Mouse (Mus musculus): ENCODE measurements around the gene Rtn3. TPM values are rescaled to one million over a fixed set of nuclear protein-coding genes. Genes with fewer than 3 reads are reported as not detected.
"Not testable (repeated sequence)": the region's sequence is repeated elsewhere in the genome, so short reads cannot be mapped to it uniquely, and the experiment has no call there.

The Rtn3 gene
- polyA plus RNA-seq, 1 experiment = 88.7 TPM

DNA sequence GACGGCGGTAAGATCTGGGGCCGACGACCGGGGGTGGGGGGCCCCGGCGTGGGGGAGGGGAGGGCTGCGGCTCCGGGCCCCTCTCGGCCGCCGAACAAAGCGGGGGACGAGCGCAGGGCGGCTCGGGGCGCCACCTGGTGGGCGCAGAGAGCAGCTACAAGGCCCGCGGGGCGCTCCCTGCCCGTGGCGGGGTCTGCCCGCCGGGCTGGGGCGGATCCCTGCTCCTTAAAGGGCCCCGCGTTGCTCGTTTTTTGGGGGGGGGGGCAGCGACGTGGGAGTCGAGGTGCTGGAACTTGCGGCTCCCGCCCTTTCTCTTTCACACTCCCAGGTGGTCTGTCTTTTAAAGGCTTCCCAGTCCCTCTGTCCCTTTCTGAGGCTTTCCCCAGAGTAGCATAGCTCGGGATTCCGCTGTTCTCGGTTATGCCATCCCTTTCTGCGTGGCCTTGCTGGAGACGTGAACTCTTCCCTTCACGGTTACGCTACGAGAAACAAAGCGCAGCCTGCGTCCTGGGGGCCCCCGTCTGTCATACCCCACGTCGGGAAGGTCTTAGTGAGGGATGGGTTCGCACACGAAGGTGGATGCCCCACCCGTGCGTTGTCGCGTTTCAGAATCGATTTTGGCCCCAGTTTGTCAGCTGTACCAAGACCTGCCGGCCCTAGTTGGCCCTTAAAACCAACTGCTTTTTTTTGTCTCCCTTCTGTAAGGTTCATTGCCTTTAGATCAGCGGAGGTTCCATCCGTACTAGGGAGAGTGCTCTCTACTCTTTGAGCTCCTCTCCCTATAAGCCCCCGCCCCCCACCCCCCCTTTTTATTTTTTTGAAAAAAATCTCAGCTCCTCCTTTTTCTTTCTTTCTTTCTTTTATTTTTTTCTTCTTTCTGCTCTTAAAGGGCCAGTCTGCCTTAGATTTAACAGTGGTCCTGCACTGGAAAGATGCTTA, 64.9 kb downstream of the Rtn3 start:
- 0 out of 2 replicates have a peak overlapping the region, but pooled peaks have one; percentile 20 for H3K27ac ChIP-seq (ENCODE audit: control insufficient read depth, insufficient read depth, low read depth, low read length)

GRCm38 (mm10) chr19:7416834-7417735, 66.0 kb downstream of the Rtn3 start, which contains the start of gene 2700081O15Rik:
TSS of gene 2700081O15Rik (plus strand) at chr19:7417625.
- peak within 1 kb of the TSS; percentile 92 for H3K4me3 ChIP-seq (ENCODE audit: control insufficient read depth, low read depth, low read length)
- H3K27ac ChIP-seq (ENCODE audit: control insufficient read depth, insufficient read depth, low read depth, low read length) = 0 out of 2 replicates have a peak within 1 kb of the TSS, but pooled peaks have one; percentile 20
- no peaks in the 10 kb centered on the region for H3K36me3 ChIP-seq (ENCODE audit: control insufficient read depth, insufficient read depth, low read length)
- TF ChIP-seq POLR2A (IDR thresholded peaks at IDR 0.05; ENCODE audit: control insufficient read depth, low read depth, low read length) = no peak
- no peak for TF ChIP-seq CTCF (IDR thresholded peaks at IDR 0.05; ENCODE audit: control insufficient read depth, insufficient read depth, insufficient replicate concordance, low read depth, low read length)
- no peaks in the 10 kb centered on the region for H3K27me3 ChIP-seq (ENCODE audit: control insufficient read depth, insufficient read depth, low read length)
- H3K4me1 ChIP-seq (ENCODE audit: control insufficient read depth, insufficient read depth, low read length) = peaks cover 19% of the 10 kb centered on the region

More for the DNA sequence above, 64.9 kb downstream of the Rtn3 start:
- Histone ChIP-seq H3K36me3 (ENCODE audit: control insufficient read depth, insufficient read depth, low read length) (no peaks in the 10 kb centered on the region), H3K4me1 (ENCODE audit: control insufficient read depth, insufficient read depth, low read length) (peaks cover 25% of the 10 kb centered on the region), H3K27me3 (ENCODE audit: control insufficient read depth, insufficient read depth, low read length) (no peaks in the 10 kb centered on the region), H3K4me3 (ENCODE audit: control insufficient read depth, low read depth, low read length) (peak overlapping the region; percentile 92)
- peak; percentile 72 for TF ChIP-seq CTCF (IDR thresholded peaks at IDR 0.05; ENCODE audit: control insufficient read depth, insufficient read depth, insufficient replicate concordance, low read depth, low read length)
- TF ChIP-seq POLR2A (IDR thresholded peaks at IDR 0.05; ENCODE audit: control insufficient read depth, low read depth, low read length) = no peak

GRCm38 (mm10) chr19:7415916-7416833, 66.9 kb downstream of the Rtn3 start:
- TF ChIP-seq POLR2A (IDR thresholded peaks at IDR 0.05; ENCODE audit: control insufficient read depth, low read depth, low read length) (no peak), CTCF (IDR thresholded peaks at IDR 0.05; ENCODE audit: control insufficient read depth, insufficient read depth, insufficient replicate concordance, low read depth, low read length) (no peak)
- no peak overlapping the region for H3K27ac ChIP-seq (ENCODE audit: control insufficient read depth, insufficient read depth, low read depth, low read length)
- H3K36me3 ChIP-seq (ENCODE audit: control insufficient read depth, insufficient read depth, low read length) = no peaks in the 10 kb centered on the region

GRCm38 (mm10) chr19:7412361-7412760, 70.7 kb downstream of the Rtn3 start:
- TF ChIP-seq POLR2A (IDR thresholded peaks at IDR 0.05; ENCODE audit: control insufficient read depth, low read depth, low read length) = no peak
- no peak for TF ChIP-seq CTCF (IDR thresholded peaks at IDR 0.05; ENCODE audit: control insufficient read depth, insufficient read depth, insufficient replicate concordance, low read depth, low read length)
- H3K4me1 ChIP-seq (ENCODE audit: control insufficient read depth, insufficient read depth, low read length) = peaks cover 10% of the 10 kb centered on the region
- H3K27ac ChIP-seq (ENCODE audit: control insufficient read depth, insufficient read depth, low read depth, low read length) = no peak overlapping the region
- H3K36me3 ChIP-seq (ENCODE audit: control insufficient read depth, insufficient read depth, low read length) = no peaks in the 10 kb centered on the region
- no peak overlapping the region for H3K4me3 ChIP-seq (ENCODE audit: control insufficient read depth, low read depth, low read length)
- no peaks in the 10 kb centered on the region for H3K27me3 ChIP-seq (ENCODE audit: control insufficient read depth, insufficient read depth, low read length)

More at GRCm38 (mm10) chr19:7415916-7416833, 66.9 kb downstream of the Rtn3 start:
- Histone ChIP-seq H3K4me1 (ENCODE audit: control insufficient read depth, insufficient read depth, low read length) (peaks cover 14% of the 10 kb centered on the region), H3K27me3 (ENCODE audit: control insufficient read depth, insufficient read depth, low read length) (no peaks in the 10 kb centered on the region), H3K4me3 (ENCODE audit: control insufficient read depth, low read depth, low read length) (peak overlapping the region; percentile 92)

- TF ChIP-seq POLR2A (IDR thresholded peaks at IDR 0.05; ENCODE audit: control insufficient read depth, low read depth, low read length) (no peak), CTCF (IDR thresholded peaks at IDR 0.05; ENCODE audit: control insufficient read depth, insufficient read depth, insufficient replicate concordance, low read depth, low read length) (no peak)
- no peaks in the 10 kb centered on the region for H3K27me3 ChIP-seq (ENCODE audit: control insufficient read depth, insufficient read depth, low read length)
- no peak overlapping the region for H3K4me3 ChIP-seq (ENCODE audit: control insufficient read depth, low read depth, low read length)
- no peaks in the 10 kb centered on the region; the same call in 1 of the 2 replicates for H3K4me1 ChIP-seq (ENCODE audit: control insufficient read depth, insufficient read depth, low read length)
- no peak overlapping the region for H3K27ac ChIP-seq (ENCODE audit: control insufficient read depth, insufficient read depth, low read depth, low read length)
- H3K36me3 ChIP-seq (ENCODE audit: control insufficient read depth, insufficient read depth, low read length) = no peaks in the 10 kb centered on the region
These were observed 78.4 kb downstream of the Rtn3 start for GRCm38 (mm10) chr19:7404623-7405229.

GRCm38 (mm10) chr19:7400635-7401034, 82.4 kb downstream of the Rtn3 start:
- no peaks in the 10 kb centered on the region for H3K36me3 ChIP-seq (ENCODE audit: control insufficient read depth, insufficient read depth, low read length)
- H3K4me1 ChIP-seq (ENCODE audit: control insufficient read depth, insufficient read depth, low read length) = no peaks in the 10 kb centered on the region; the same call in 1 of the 2 replicates
- no peak overlapping the region for H3K27ac ChIP-seq (ENCODE audit: control insufficient read depth, insufficient read depth, low read depth, low read length)
- no peaks in the 10 kb centered on the region for H3K27me3 ChIP-seq (ENCODE audit: control insufficient read depth, insufficient read depth, low read length)
- TF ChIP-seq CTCF (IDR thresholded peaks at IDR 0.05; ENCODE audit: control insufficient read depth, insufficient read depth, insufficient replicate concordance, low read depth, low read length) (no peak), POLR2A (IDR thresholded peaks at IDR 0.05; ENCODE audit: control insufficient read depth, low read depth, low read length) (no peak)
- no peak overlapping the region for H3K4me3 ChIP-seq (ENCODE audit: control insufficient read depth, low read depth, low read length)

DNA sequence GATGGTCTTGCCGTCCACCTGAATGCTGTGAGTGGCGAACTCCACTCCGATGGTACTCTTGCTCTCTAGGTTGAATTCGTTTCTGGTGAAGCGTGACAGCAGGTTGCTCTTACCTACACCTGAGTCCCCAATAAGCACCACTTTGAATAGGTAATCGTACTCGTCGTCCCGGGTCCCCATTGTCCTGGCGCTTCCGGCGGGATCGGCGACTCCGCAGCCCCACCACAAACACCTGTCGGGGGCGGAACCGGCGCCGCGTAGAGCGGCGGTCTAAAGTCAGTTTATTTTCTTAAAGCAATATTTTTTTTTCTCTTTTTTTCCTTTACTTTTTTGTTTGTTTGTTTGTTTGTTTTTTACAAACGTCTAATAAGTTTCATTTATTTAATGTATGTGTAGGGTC, 84.2 kb downstream of the Rtn3 start:
- not testable (repeated sequence) for H3K4me3 ChIP-seq (ENCODE audit: control insufficient read depth, low read depth, low read length); H3K4me1 ChIP-seq (ENCODE audit: control insufficient read depth, insufficient read depth, low read length); H3K36me3 ChIP-seq (ENCODE audit: control insufficient read depth, insufficient read depth, low read length); H3K27ac ChIP-seq (ENCODE audit: control insufficient read depth, insufficient read depth, low read depth, low read length); H3K27me3 ChIP-seq (ENCODE audit: control insufficient read depth, insufficient read depth, low read length)

DNA sequence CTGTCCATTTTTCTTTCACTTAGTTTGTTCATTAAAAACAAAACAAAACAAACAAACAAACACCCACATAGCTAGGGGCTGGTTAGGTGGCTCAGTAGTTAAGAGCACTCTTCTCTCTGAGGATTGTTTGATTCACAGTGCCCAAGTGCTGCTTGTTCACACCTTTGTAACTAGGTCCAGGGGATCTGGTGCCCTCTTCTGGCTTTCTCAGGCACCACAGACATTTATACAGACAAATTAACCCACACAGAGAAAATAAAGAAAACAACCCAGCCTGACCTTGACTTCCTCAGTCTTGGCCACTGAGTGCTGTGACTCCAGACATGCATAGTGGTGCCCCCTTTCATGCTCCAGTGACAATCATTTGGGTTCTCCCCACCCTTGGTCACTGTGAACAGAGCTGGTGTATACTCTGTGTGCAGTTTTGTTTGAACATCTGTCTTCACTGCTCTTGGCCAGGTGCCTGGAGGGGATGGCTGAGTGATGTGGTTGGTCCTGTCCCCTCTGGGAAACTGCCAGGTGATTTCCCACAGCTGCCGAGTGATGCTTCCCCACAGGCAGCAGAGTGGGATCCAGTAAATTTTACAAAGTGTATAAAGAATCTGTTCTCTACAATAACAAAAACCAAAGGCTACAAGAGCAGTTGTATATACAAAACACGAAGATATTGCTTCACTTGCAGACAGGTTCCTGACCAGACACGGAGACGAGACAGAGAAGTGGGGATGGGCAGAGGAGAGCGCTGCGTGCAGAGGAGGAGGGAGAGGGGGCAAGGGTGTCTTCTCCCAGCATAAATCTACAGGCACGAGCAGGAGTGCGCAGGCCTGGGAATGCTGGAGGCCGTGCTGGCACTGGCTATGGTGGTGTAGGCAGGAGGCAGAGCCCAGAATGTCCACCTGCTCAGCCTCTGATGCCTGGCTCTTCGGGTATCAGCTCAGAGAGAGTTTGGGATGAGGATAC, 85.9 kb downstream of the Rtn3 start:
- H3K27ac ChIP-seq (ENCODE audit: control insufficient read depth, insufficient read depth, low read depth, low read length); H3K36me3 ChIP-seq (ENCODE audit: control insufficient read depth, insufficient read depth, low read length); H3K4me1 ChIP-seq (ENCODE audit: control insufficient read depth, insufficient read depth, low read length); H3K4me3 ChIP-seq (ENCODE audit: control insufficient read depth, low read depth, low read length); H3K27me3 ChIP-seq (ENCODE audit: control insufficient read depth, insufficient read depth, low read length): not testable (repeated sequence)

All from testis, adult 2 months (tissue).